Mouse (Mus musculus) ES-Bruce4 (cell line): ENCODE data around the gene Sult6b1. TPM values are rescaled to one million over a fixed set of nuclear protein-coding genes. Genes with fewer than 3 reads are reported as not detected.

Source experiments
- H3K27ac ChIP-seq: 2 replicates; pipeline ENCODE4 v1.5.1; 2012; ENCODE audit warnings: low read length, inconsistent platforms; ENCODE audit not compliant: insufficient read depth
- H3K27me3 ChIP-seq: 2 replicates; pipeline ENCODE4 v1.6.1; 2012; ENCODE audit warnings: mild to moderate bottlenecking, low read length, inconsistent platforms; ENCODE audit not compliant: control insufficient read depth, poor library complexity, insufficient read depth, severe bottlenecking
- H3K36me3 ChIP-seq: 2 replicates; pipeline ENCODE4 v1.6.1; 2012; ENCODE audit warnings: inconsistent platforms, mild to moderate bottlenecking, low read length, moderate library complexity; ENCODE audit not compliant: control insufficient read depth, poor library complexity, insufficient read depth, severe bottlenecking
- H3K4me1 ChIP-seq: one replicate; pipeline ENCODE4 v1.8.1; 2011; ENCODE audit warnings: low read length; ENCODE audit not compliant: control insufficient read depth, insufficient read depth
- H3K4me3 ChIP-seq: 2 replicates; pipeline ENCODE4 v1.5.1; 2011; ENCODE audit warnings: low read depth, mild to moderate bottlenecking, low read length
- H3K9ac ChIP-seq: 2 replicates; pipeline ENCODE4 v1.6.1; 2012; ENCODE audit warnings: low read depth, mild to moderate bottlenecking, inconsistent platforms; ENCODE audit not compliant: poor library complexity, severe bottlenecking
- H3K9me3 ChIP-seq: replicated peaks from 2 replicates; pipeline ENCODE4 v1.6.1; 2012; ENCODE audit warnings: mild to moderate bottlenecking, low read length, inconsistent platforms; ENCODE audit not compliant: control insufficient read depth, poor library complexity, insufficient read depth, severe bottlenecking
- CTCF ChIP-seq: IDR thresholded peaks from one replicate; pipeline ENCODE4 v1.8.1; 2011; ENCODE audit warnings: low read depth, low read length
- EP300 ChIP-seq: IDR thresholded peaks from 2 replicates; pipeline ENCODE4 v1.6.1; 2011; ENCODE audit warnings: low read depth, low read length; ENCODE audit not compliant: insufficient read depth
- POLR2A ChIP-seq: IDR thresholded peaks from one replicate; pipeline ENCODE4 v1.8.1; 2011; ENCODE audit warnings: low read length; ENCODE audit not compliant: insufficient read depth
- polyA plus RNA-seq: library from polyadenylated mRNA; stranded (reverse); fragments of >200 nt; gene quantifications from 2 replicates; pipeline ENCODE4 v1.2.4, GENCODE M21; 2011; ENCODE audit warnings: low read depth; ENCODE audit not compliant: missing spikeins, insufficient read depth, insufficient read length

Gene Sult6b1
- polyA plus RNA-seq, 1 experiment, result 7.8 TPM

DNA sequence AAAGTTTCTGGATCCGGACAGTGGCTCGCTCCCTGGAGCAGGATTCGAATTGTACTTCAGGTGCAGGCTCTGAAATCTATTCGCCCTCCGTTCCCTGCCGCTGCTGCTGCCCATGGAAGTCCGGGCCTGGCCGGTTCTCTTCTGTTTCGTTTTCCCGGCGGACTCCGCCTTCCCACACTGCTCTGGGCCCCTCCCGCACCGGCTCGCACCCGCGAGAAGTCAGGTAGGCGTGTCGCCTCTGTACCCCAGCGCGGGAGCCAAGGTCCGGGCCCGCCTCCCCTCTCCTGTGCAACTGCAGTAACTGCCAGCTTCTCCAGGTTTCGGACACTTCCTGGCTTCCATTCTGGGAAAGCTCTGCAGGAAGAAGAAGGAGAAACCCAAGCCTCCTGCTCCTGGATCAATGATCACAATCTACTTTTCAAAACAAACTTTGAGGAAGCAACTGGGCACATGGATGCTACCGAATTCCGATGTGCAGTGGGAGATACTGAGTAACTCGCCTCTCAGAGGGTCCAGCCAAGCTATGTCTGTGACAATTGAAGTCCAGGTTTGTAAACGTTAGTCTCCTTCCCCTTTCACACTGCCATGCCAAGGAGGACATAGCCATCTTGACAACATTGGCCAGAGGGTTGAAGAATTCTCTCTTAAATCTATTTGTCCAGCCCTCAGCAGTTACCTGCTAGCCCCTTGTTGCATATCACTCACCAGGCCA, 24.2 kb downstream of the Sult6b1 start, which contains the start of gene Eif2ak2:
Gene Eif2ak2 (minus strand): TSS at position 173 of the 712 bp plus-strand sequence.
- H3K36me3 ChIP-seq, result no peaks in the 10 kb centered on the region
- peak within 1 kb of the TSS; percentile 79 for H3K9ac ChIP-seq
- peak within 1 kb of the TSS; percentile 79 for H3K4me3 ChIP-seq
- no peak within 1 kb of the TSS for H3K27ac ChIP-seq
- TF ChIP-seq EP300 (no peak), POLR2A (peak; percentile 46), CTCF (no peak)
- H3K27me3 ChIP-seq, result no peaks in the 10 kb centered on the region
- H3K9me3 ChIP-seq, result no peaks in the 10 kb centered on the region
- peaks cover 2% of the 10 kb centered on the region for H3K4me1 ChIP-seq

DNA sequence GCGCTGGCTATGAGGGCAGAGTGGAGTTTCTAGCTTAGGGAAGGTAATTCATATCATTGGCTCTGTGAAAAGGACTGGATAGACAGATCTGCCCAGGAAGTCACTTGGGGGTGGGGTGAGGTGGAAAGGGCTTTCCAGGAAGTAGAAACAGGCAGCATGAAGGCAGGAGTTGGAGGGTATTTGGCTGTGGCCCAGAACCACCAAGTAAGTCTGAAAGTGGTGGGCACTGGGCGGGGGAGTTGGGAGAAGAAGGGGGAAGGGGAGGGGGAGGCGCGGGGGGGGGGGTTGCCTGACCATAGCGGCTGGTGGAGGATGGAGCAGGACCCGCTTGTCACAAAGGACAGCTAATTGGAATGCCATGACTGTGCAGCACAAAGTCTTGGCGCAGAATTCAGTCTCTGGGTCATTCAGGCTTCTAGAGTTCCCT, 24.9 kb downstream of the Sult6b1 start:
- Histone ChIP-seq H3K9me3 (no peaks in the 10 kb centered on the region), H3K9ac (peak overlapping the region; percentile 79), H3K27me3 (no peaks in the 10 kb centered on the region), H3K36me3 (no peaks in the 10 kb centered on the region), H3K4me1 (peaks cover 2% of the 10 kb centered on the region), H3K27ac (no peak overlapping the region), H3K4me3 (peak overlapping the region; percentile 79)
- TF ChIP-seq EP300 (no peak), CTCF (no peak), POLR2A (no peak)

DNA sequence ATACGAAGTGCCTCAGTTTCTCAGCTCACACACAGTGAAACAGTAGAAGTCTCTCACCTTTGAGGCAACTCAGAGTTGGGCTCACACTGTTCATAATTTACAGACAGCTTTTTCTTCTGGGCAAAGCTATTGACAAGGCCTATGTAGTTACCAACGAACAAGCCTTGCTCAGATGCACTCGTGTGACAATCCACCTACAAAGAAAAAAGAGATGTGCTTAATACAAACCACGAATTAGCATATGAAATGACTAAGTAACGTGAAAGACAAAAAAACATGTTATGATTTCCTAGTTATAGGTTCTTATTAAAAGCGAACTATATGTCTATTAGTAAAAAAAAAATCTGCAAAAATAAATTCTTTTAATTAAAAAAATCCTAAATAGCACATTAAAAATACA, 32.9 kb downstream of the Sult6b1 start:
- Histone ChIP-seq H3K9ac (no peak overlapping the region), H3K27me3 (no peaks in the 10 kb centered on the region), H3K9me3 (no peaks in the 10 kb centered on the region), H3K4me3 (no peak overlapping the region), H3K4me1 (no peaks in the 10 kb centered on the region), H3K27ac (no peak overlapping the region), H3K36me3 (no peaks in the 10 kb centered on the region)
- no peak for TF ChIP-seq POLR2A
- no peak for TF ChIP-seq CTCF
- TF ChIP-seq EP300, result no peak

DNA sequence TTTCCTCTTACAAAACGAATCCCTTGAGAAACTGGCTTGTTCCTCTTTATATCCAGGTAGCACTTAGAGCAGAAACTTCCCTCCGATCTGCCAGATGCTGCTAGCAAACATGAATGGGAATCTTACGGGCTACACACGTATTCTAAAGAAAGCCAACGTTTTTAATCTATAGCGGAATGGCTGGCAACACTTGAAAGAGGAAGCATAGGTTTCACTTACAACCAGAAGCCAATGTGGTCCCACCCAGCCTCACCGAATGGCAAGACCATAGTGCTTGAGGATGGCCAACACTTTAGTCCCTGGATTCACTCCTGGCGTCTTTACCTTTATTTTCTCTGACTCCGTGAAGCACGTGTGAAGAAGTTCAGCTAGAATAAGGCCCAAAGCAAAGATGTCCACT, 50.5 kb downstream of the Sult6b1 start:
- TF ChIP-seq POLR2A, result no peak
- TF ChIP-seq EP300, result no peak
- no peak for TF ChIP-seq CTCF
- Histone ChIP-seq H3K36me3 (no peaks in the 10 kb centered on the region; the same call in none of the 2 replicates), H3K4me1 (no peaks in the 10 kb centered on the region)

DNA sequence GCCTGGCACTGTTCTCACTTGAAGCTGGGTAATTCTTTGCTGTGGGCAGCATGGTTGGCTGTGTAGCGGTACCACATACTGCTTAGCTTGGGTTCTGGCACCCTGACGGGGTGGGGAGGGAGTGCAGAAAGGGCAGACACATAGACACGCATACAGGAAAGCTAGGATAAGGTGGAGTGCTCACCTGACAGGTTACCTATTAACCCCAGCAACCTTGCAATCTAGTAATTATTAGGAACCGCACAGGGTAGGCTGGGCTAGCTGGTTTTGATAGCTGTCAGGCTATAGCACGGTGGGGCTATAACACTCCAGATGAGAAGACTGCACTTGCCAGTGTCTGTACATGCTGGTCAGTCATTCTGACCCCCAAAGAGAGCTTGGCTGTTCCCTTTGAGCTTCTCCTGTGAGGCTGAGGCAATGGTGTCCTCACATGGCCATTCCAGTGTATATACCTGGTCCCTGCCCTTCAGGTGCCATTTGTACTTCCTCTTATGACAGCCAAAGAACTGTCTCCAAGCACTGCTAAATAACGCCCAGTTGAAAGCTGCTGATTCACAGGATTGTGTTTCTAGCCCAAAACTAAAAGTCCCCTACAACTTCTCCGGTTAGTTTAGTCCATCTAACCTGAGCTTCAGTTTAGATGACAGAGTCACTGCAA, 64.4 kb downstream of the Sult6b1 start:
- Histone ChIP-seq H3K9me3 (no peaks in the 10 kb centered on the region), H3K36me3 (peaks cover 25% of the 10 kb centered on the region), H3K4me3 (no peak overlapping the region), H3K27ac (no peak overlapping the region), H3K9ac (no peak overlapping the region), H3K27me3 (no peaks in the 10 kb centered on the region), H3K4me1 (no peaks in the 10 kb centered on the region)
- TF ChIP-seq EP300 (no peak), POLR2A (no peak), CTCF (no peak)

More for the DNA sequence above, 50.5 kb downstream of the Sult6b1 start:
- Histone ChIP-seq H3K27me3 (no peaks in the 10 kb centered on the region), H3K4me3 (no peak overlapping the region), H3K27ac (no peak overlapping the region), H3K9me3 (no peaks in the 10 kb centered on the region), H3K9ac (no peak overlapping the region)

DNA sequence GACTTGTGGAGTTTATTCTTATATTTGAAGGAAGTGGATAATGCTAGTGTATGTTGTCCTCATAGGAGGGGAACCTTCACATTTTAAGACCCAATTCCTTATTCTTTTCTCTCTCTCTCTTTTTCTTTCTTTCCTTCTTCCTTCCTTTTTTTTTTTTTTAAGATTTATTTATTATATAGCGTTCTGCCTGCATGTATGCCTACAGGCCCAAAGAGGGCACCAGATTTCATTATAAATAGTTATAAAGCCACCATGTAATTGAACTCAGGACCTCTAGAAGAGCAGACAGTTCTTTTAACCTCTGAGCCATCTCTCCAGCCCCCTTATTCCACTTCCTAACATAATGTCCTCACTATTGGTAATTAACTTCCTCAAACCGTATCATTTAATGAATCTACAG, 70.7 kb downstream of the Sult6b1 start:
- Histone ChIP-seq H3K27me3 (no peaks in the 10 kb centered on the region), H3K4me3 (peak overlapping the region; percentile 95), H3K9ac (peak overlapping the region; percentile 54), H3K27ac (no peak overlapping the region), H3K9me3 (no peaks in the 10 kb centered on the region), H3K4me1 (no peaks in the 10 kb centered on the region), H3K36me3 (peaks cover 12% of the 10 kb centered on the region)
- TF ChIP-seq CTCF (no peak), EP300 (no peak), POLR2A (no peak)
